ENCODE assay signal across 8 mouse cellular contexts in the genomic region with DNA sequence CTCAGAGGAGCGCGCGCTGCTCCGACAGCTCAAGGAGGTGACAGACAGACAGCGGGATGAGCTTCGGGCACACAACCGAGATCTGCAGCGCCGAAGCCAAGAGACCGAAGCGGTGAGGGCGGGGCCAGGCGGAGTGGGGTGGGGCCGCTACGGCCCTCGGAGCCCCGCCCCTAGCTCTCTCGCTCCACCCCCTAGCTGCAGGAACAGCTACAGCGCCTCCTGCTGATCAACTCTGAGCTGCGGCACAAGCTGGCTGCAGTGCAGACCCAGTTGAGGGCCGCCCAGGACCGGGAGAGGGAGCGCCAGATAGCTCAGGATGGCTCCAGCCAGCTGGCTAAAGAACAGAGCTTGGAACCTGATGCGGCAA. TPM values are rescaled to one million over a fixed set of nuclear protein-coding genes. Genes with fewer than 3 reads are reported as not detected.
DNase-seq lines count a peak whose midpoint lies in the region; ATAC-seq lines count a peak whose summit lies in the region.

No protein-coding gene starts in this region.

- peaks cover 19% of the 10 kb centered on the region for H3K4me1 ChIP-seq in intestine, embryonic 16.5 days (ENCODE audit: control insufficient read depth, insufficient read depth, low read length)
- peaks cover 26% of the 10 kb centered on the region for H3K4me1 ChIP-seq in midbrain, embryonic 10.5 days

- no peaks in the 10 kb centered on the region for H3K9me3 ChIP-seq in intestine, embryonic 16.5 days (ENCODE audit: control insufficient read depth, low read length)
- H3K9me3 ChIP-seq in midbrain, embryonic 10.5 days (replicated peaks): no peaks in the 10 kb centered on the region

- intact Hi-C loops in left cerebral cortex, postnatal 36 days (cut with DNase I): loop anchor here (1.0 kb wide), 1 partner anchor 108 kb away; no protein-coding TSS in a partner anchor

- peak; percentile 89 for ATAC-seq in intestine, embryonic 16.5 days

- peak overlapping the region; percentile 83 for H3K9ac ChIP-seq in intestine, embryonic 16.5 days (ENCODE audit: low read depth, low read length)

- WGBS in intestine, embryonic 16.5 days: 3% methylated on average over 18 of the region's 24 CpGs
- 2% methylated on average over 24 of the region's 24 CpGs for WGBS in midbrain, embryonic 10.5 days

- peak overlapping the region; percentile 98 for H3K4me2 ChIP-seq in intestine, embryonic 16.5 days (ENCODE audit: low read depth, low read length)

- H3K36me3 ChIP-seq in intestine, embryonic 16.5 days (ENCODE audit: control insufficient read depth, insufficient read depth, low read length): peaks cover 14% of the 10 kb centered on the region
- peaks cover 42% of the 10 kb centered on the region for H3K36me3 ChIP-seq in midbrain, embryonic 10.5 days

- H3K4me3 ChIP-seq in intestine, embryonic 16.5 days (ENCODE audit: low read length): peak overlapping the region; percentile 62
- peak overlapping the region; percentile 70 for H3K4me3 ChIP-seq in midbrain, embryonic 10.5 days

- DNase-seq in adrenal gland, postnatal 10 days: peak; percentile 97
- peak; percentile 84 for DNase-seq in embryo, embryonic 11.5 days (ENCODE audit: low read depth, low spot score)
- peak; percentile 93 to 97 for DNase-seq in gastrocnemius, postnatal 4 days (ENCODE audit: low spot score in 2 of 2)
- DNase-seq in left cerebral cortex, postnatal 36 days (ENCODE audit: low spot score in 2 of 2): peak; percentile 85 to 87
- DNase-seq in midbrain, embryonic 10.5 days (ENCODE audit: low spot score): peak; percentile 93
- peak; percentile 75 to 82 for DNase-seq in right cerebral cortex, postnatal 36 days (ENCODE audit: low spot score in 2 of 2)
- DNase-seq in adipocyte (ENCODE audit: low spot score): no peak

- H3K27ac ChIP-seq in intestine, embryonic 16.5 days (ENCODE audit: low read length): peak overlapping the region; percentile 92
- peak overlapping the region; percentile 82 for H3K27ac ChIP-seq in midbrain, embryonic 10.5 days (replicated peaks)

- H3K27me3 ChIP-seq in intestine, embryonic 16.5 days (replicated peaks; ENCODE audit: control insufficient read depth, insufficient read depth, low read length): no peaks in the 10 kb centered on the region
- no peaks in the 10 kb centered on the region for H3K27me3 ChIP-seq in midbrain, embryonic 10.5 days (ENCODE audit: low read depth, poor library complexity, severe bottlenecking)

RNA-seq across cellular contexts. Expression of a gene that starts 0.7 kb away (rescaled TPM):
- total RNA-seq in adrenal gland, postnatal 10 days (2021): 10 to 100 TPM; 17.3 to 23.7 TPM
- total RNA-seq in gastrocnemius, postnatal 4 days (2021): 10 to 100 TPM; 16.4 to 24.5 TPM
- 2.4 and 2.7 TPM in 2 replicates for polyA plus RNA-seq in intestine, embryonic 16.5 days (2015; fragmentation: Nextera tagmentation; extraction: Ambion mirVana)
- total RNA-seq in left cerebral cortex, postnatal 36 days (2021): 1 to 10 TPM; 1.9 to 2.3 TPM
- 0.35 and 0.44 TPM in 2 replicates for polyA plus RNA-seq in midbrain, embryonic 10.5 days (2016; fragmentation: Nextera tagmentation; extraction: Ambion mirVana)

RNA-seq across cellular contexts. Expression of a gene that starts 2.7 kb away (rescaled TPM):
- total RNA-seq in adrenal gland, postnatal 10 days (2021): 10 to 100 TPM; 13.3 to 20.0 TPM
- total RNA-seq in gastrocnemius, postnatal 4 days (2021): 1 to 10 TPM; 7.5 to 9.0 TPM
- 5.6 and 6.0 TPM in 2 replicates for polyA plus RNA-seq in intestine, embryonic 16.5 days (2015; fragmentation: Nextera tagmentation; extraction: Ambion mirVana)
- total RNA-seq in left cerebral cortex, postnatal 36 days (2021): 1 to 10 TPM; 1.2 to 1.8 TPM
- 4.7 and 4.8 TPM in 2 replicates for polyA plus RNA-seq in midbrain, embryonic 10.5 days (2016; fragmentation: Nextera tagmentation; extraction: Ambion mirVana)

RNA-seq across cellular contexts. Expression of a gene that starts 20.9 kb away (rescaled TPM):
- total RNA-seq in adrenal gland, postnatal 10 days (2021): 10 to 100 TPM; 21.1 to 27.9 TPM
- total RNA-seq in gastrocnemius, postnatal 4 days (2021): 10 to 100 TPM; 22.2 to 25.0 TPM
- polyA plus RNA-seq in intestine, embryonic 16.5 days (2015; fragmentation: Nextera tagmentation; extraction: Ambion mirVana): 22.0 and 27.7 TPM in 2 replicates
- 10 to 100 TPM; 51.1 to 63.1 TPM for total RNA-seq in left cerebral cortex, postnatal 36 days (2021)
- 6.5 and 8.2 TPM in 2 replicates for polyA plus RNA-seq in midbrain, embryonic 10.5 days (2016; fragmentation: Nextera tagmentation; extraction: Ambion mirVana)

RNA-seq across cellular contexts. Expression of a gene that starts 24.0 kb away (rescaled TPM):
- total RNA-seq in adrenal gland, postnatal 10 days (2021): 100 to 1,000 TPM; 112 to 130 TPM
- total RNA-seq in gastrocnemius, postnatal 4 days (2021): 10 to 100 TPM; 97.2 TPM
- polyA plus RNA-seq in intestine, embryonic 16.5 days (2015; fragmentation: Nextera tagmentation; extraction: Ambion mirVana): 34.8 and 36.3 TPM in 2 replicates
- total RNA-seq in left cerebral cortex, postnatal 36 days (2021): 100 to 1,000 TPM; 127 to 138 TPM
- polyA plus RNA-seq in midbrain, embryonic 10.5 days (2016; fragmentation: Nextera tagmentation; extraction: Ambion mirVana): 67.3 and 72.2 TPM in 2 replicates

RNA-seq across cellular contexts. Expression of a gene that starts 49.1 kb away (rescaled TPM):
- 10 to 100 TPM; 20.9 to 24.6 TPM for total RNA-seq in adrenal gland, postnatal 10 days (2021)
- total RNA-seq in gastrocnemius, postnatal 4 days (2021): 10 to 100 TPM in 1 of 2 experiments, 1 to 10 TPM in 1; 9.6 to 12.6 TPM
- 17.2 and 19.6 TPM in 2 replicates for polyA plus RNA-seq in intestine, embryonic 16.5 days (2015; fragmentation: Nextera tagmentation; extraction: Ambion mirVana)
- under 1 TPM in 1 of 2 experiments, not detected in 1; 0.47 TPM for total RNA-seq in left cerebral cortex, postnatal 36 days (2021)
- polyA plus RNA-seq in midbrain, embryonic 10.5 days (2016; fragmentation: Nextera tagmentation; extraction: Ambion mirVana): 10.2 and 10.6 TPM in 2 replicates

Comparison
In these comparisons a context has a peak if more than half of its experiments do, and no peak if none do; other contexts are left out.
1. RNA of a gene that starts 0.7 kb away (total RNA-seq): 16.4 to 24.5 TPM in gastrocnemius, postnatal 4 days and 17.3 to 23.7 TPM in adrenal gland, postnatal 10 days; 1.9 to 2.3 TPM in left cerebral cortex, postnatal 36 days; every median in the first group is over 4 times any median in the second.